Mouse (Mus musculus) stomach, postnatal 0 days (tissue): Measurements from ENCODE around the gene Klhl40. TPM values are rescaled to one million over a fixed set of nuclear protein-coding genes. Genes with fewer than 3 reads are reported as not detected.
A peak's percentile ranks its signal among the peaks of the same experiment; 100 is the strongest.

Source experiments
- ATAC-seq: fragments of 200-750 bp; cut with Nextera tagmentation; 2 replicates; pipeline ENCODE4 v1.8.0; 2017; ENCODE audit not compliant: low FRiP score, low TSS enrichment
- DNase-seq: peaks from one replicate; pipeline ENCODE4 v3.0.0-alpha.2; 2016; ENCODE audit warnings: low spot score
- H3K27ac ChIP-seq: fragments of 300-500 bp; sonication (generic); replicated peaks from 2 replicates; pipeline ENCODE4 v1.5.1; 2014; ENCODE audit warnings: mild to moderate bottlenecking, control low read depth
- H3K27me3 ChIP-seq: fragments of 300-500 bp; sonication (generic); 2 replicates; pipeline ENCODE4 v1.6.1; 2014; ENCODE audit warnings: low read length; ENCODE audit not compliant: control insufficient read depth, insufficient read depth
- H3K36me3 ChIP-seq: fragments of 300-500 bp; sonication (generic); 2 replicates; pipeline ENCODE4 v1.6.1; 2014; ENCODE audit warnings: low read length, mixed read lengths; ENCODE audit not compliant: control insufficient read depth, insufficient read depth
- H3K4me1 ChIP-seq: fragments of 300-500 bp; sonication (generic); replicated peaks from 2 replicates; pipeline ENCODE4 v1.6.1; 2014; ENCODE audit warnings: antibody characterized with exemption; ENCODE audit not compliant: control insufficient read depth, insufficient read depth
- H3K4me2 ChIP-seq: fragments of 300-500 bp; sonication (generic); replicated peaks from 2 replicates; pipeline ENCODE4 v1.6.1; 2014; ENCODE audit warnings: low read depth, mild to moderate bottlenecking, control low read depth, moderate library complexity
- H3K4me3 ChIP-seq: fragments of 300-500 bp; sonication (generic); 2 replicates; pipeline ENCODE4 v1.5.1; 2014; ENCODE audit warnings: low read depth, low read length, control low read depth
- H3K9ac ChIP-seq: fragments of 300-500 bp; sonication (generic); 2 replicates; pipeline ENCODE4 v1.6.1; 2014; ENCODE audit warnings: mild to moderate bottlenecking, low read length, control low read depth, mixed read lengths
- H3K9me3 ChIP-seq: fragments of 300-500 bp; sonication (generic); 2 replicates; pipeline ENCODE4 v1.6.1; 2016; ENCODE audit warnings: low read length; ENCODE audit not compliant: control insufficient read depth
- CTCF ChIP-seq: IDR thresholded peaks from 2 replicates; pipeline ENCODE4 v1.5.1; 2016; ENCODE audit warnings: antibody characterized with exemption, low read depth, mild to moderate bottlenecking, moderate library complexity
- EP300 ChIP-seq: optimal IDR thresholded peaks from 2 replicates; pipeline ENCODE3; 2016; ENCODE audit warnings: antibody characterized with exemption
- WGBS: fragments of 180-500 bp; shearing (Covaris S2); extraction: QIAGEN DNeasy Blood & Tissue Kit; methylation state at CpG from one replicate; pipeline ENCODE4 v1.1.7; 2014; 5-methylcytosine and 5-hydroxymethylcytosine counted together
- polyA plus RNA-seq: library from polyadenylated mRNA; unstranded; fragments of >200 nt; fragmentation: Nextera tagmentation; extraction: Ambion mirVana; gene quantifications from 2 replicates; pipeline ENCODE4 v1.2.1, GENCODE M21; 2015

The Klhl40 gene
- polyA plus RNA-seq, 1 experiment from 2014 or later: 0.42 TPM

DNA sequence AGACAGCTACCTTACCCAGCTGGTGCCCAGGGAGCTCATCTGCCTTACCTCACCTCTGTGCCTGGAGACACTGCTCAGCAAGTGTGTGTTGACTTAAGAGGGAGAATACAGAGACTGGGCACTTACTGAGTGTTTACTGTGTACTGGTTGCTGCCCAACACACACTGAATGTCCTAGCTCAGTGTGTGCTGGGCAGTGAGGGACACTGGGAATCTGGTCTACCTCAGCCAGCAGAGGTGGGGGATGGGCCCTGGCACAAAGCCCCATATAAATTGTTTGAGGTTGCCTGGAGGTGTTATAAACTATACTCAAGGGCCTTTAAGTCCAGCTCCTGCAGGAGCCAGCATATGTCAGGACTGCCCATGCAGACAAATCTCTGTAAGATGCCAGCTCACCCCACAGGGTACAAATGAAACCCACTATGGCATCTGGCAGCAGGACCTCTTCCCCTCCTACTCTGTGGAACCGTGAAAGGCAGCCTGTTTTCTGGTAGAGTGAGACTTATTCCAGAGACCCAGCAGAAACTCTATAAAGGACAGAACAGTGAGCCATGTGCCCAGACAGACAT is 17.6 kb downstream of the Klhl40 start:
- no peaks in the 10 kb centered on the region for H3K9me3 ChIP-seq
- H3K27me3 ChIP-seq: no peaks in the 10 kb centered on the region
- DNase-seq: no peak
- 0 out of 2 replicates have a peak, but pooled peaks cover 2% of the 10 kb centered on the region for H3K4me1 ChIP-seq
- H3K4me3 ChIP-seq: no peak overlapping the region
- no peak overlapping the region for H3K9ac ChIP-seq
- H3K4me2 ChIP-seq: no peak overlapping the region
- no peak for TF ChIP-seq CTCF
- TF ChIP-seq EP300: no peak
- H3K27ac ChIP-seq: no peak overlapping the region; the same call in 1 of the 2 replicates
- ATAC-seq: peak; percentile 36; the same call in 1 of the 2 replicates
- 54% methylated on average over 1 of the region's 1 CpGs for WGBS
- H3K36me3 ChIP-seq: no peaks in the 10 kb centered on the region

DNA sequence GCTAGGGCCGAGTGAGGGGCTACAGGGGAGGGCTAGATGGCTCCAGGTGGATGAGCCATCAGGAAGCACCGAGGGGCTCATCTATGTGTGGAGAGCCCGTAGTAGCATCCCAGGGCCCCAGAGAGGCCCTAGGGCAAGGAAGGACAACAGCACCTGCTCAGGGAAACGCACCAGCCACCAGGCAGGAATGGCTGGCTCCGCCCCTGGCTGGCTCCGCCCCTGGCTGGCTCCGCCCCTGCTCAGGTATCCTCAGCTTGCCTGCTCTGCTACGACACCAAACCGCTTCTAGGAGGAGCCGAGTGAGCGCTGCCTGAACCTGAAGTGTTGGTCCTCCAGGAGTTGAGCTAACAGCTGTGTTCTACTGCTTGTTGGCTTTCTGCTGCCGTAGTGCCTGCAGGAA is 20.3 kb downstream of the Klhl40 start:
- Histone ChIP-seq H3K9ac (no peak overlapping the region), H3K9me3 (no peaks in the 10 kb centered on the region), H3K4me1 (0 out of 2 replicates have a peak, but pooled peaks cover 2% of the 10 kb centered on the region), H3K27ac (no peak overlapping the region), H3K4me3 (no peak overlapping the region), H3K27me3 (no peaks in the 10 kb centered on the region), H3K36me3 (no peaks in the 10 kb centered on the region), H3K4me2 (no peak overlapping the region)
- WGBS: 8% methylated on average over 12 of the region's 12 CpGs
- no peak for TF ChIP-seq CTCF
- no peak for TF ChIP-seq EP300
- DNase-seq (peak; percentile 91), ATAC-seq (peak; percentile 75)

DNA sequence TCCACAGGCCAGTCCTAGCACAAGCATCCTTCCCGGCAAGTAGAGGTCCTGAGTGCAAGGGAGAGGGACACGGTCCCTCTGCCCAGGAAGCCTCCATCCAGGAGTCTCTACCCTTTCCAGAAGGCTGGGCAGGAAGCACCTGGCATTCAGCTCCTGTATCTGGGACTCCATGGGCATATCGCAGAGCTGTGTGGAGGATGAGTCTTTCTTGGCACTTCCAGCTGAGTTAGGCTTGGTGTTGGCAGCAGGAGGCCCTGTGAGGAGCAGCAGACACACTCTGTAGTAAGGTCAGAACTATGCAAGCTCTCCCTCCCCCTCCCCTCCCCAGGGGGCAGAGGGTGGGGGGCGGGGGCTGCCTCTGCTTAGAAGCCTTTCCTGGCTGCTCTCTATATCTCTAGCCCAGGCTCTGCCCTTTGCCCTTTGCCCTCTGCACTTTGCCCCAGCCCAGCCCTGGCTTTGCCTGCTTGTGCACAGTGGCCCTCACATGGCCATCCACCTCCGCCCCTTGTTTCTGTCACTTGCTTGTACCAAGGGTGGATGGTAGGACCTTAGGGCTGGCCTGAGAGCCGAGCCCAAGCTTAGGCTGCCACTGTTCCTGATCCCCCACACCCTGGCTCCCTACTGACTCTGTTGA is 21.6 kb downstream of the Klhl40 start:
- H3K4me2 ChIP-seq: no peak overlapping the region
- no peaks in the 10 kb centered on the region for H3K27me3 ChIP-seq
- 40% methylated on average over 6 of the region's 6 CpGs for WGBS
- H3K9me3 ChIP-seq: no peaks in the 10 kb centered on the region
- H3K27ac ChIP-seq: no peak overlapping the region
- no peaks in the 10 kb centered on the region for H3K36me3 ChIP-seq
- H3K4me3 ChIP-seq: no peak overlapping the region
- 0 out of 2 replicates have a peak, but pooled peaks cover 2% of the 10 kb centered on the region for H3K4me1 ChIP-seq
- no peak for ATAC-seq
- no peak overlapping the region for H3K9ac ChIP-seq
- TF ChIP-seq EP300 (no peak), CTCF (no peak)
- DNase-seq: no peak

DNA sequence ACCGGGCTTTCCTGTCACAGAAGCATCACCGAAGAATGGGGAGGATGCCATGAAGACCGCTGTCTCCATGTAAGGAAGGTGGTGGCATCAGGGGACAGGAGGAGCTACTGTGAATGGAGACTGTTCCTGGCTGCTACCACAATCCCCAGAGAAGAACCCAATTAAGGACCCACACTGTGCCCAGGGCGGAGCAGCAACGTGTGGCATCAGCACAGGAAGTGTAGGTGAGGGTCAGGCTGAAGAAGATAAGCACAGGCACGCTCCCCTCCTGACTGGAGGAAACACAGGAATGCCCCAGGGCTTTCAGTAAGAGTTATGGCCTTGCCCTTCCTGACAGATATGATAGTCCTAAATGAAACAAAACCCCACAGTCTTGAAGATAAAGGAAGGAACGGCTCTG is 25.3 kb downstream of the Klhl40 start:
- no peak for DNase-seq
- ATAC-seq: no peak
- Histone ChIP-seq H3K4me2 (no peak overlapping the region), H3K36me3 (no peaks in the 10 kb centered on the region), H3K27ac (no peak overlapping the region), H3K4me1 (0 out of 2 replicates have a peak, but pooled peaks cover 2% of the 10 kb centered on the region), H3K9me3 (no peaks in the 10 kb centered on the region), H3K27me3 (no peaks in the 10 kb centered on the region), H3K4me3 (no peak overlapping the region), H3K9ac (no peak overlapping the region)
- 51% methylated on average over 7 of the region's 7 CpGs for WGBS
- TF ChIP-seq CTCF (no peak), EP300 (no peak)

DNA sequence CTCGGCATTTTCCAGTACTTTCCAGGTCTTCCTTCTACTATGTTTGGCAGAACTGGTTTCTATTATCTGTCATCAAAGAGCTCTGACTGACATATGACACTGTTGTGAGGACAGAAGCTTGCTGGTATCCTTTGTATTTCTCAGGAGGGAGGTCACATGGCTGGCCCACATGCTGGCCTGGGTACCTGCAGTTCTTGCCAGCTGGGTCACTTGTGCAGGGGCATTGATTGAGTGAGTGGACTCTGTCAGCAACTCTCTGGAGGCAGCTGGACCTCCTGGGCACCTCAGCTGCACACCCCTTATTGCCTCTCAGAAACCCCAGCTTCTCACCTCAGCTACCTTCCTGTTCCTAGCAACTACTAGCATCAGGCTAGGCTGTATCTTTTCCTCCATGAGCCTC is 30.1 kb downstream of the Klhl40 start:
- H3K4me1 ChIP-seq: no peaks in the 10 kb centered on the region
- no peak overlapping the region for H3K4me3 ChIP-seq
- H3K4me2 ChIP-seq: no peak overlapping the region
- DNase-seq (no peak), ATAC-seq (no peak)
- no peak overlapping the region for H3K9ac ChIP-seq
- WGBS: 52% methylated on average over 1 of the region's 1 CpGs
- H3K9me3 ChIP-seq: no peaks in the 10 kb centered on the region
- no peak overlapping the region for H3K27ac ChIP-seq
- H3K27me3 ChIP-seq: no peaks in the 10 kb centered on the region
- H3K36me3 ChIP-seq: no peaks in the 10 kb centered on the region
- TF ChIP-seq CTCF (no peak), EP300 (no peak)

DNA sequence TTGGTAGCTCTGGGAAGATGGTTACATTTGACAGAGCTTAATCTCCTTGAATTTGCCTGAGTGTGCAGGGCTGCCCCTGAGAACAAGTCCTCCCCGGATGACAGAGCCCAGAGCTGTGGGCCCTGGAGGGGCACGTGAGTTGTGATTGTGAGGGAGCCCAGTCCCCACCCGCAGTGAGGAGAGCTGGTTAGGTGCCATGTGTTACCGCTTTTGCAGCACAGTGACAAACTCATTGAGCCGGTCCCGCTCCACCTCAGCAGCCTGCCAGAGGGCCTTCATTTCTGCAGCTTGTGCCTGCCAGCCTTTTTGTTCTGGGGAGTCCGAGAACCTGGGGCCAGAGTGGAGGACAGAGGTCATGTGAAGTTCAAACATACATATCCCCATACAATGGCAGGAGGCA is 30.5 kb downstream of the Klhl40 start:
- H3K9ac ChIP-seq: no peak overlapping the region
- H3K27me3 ChIP-seq: no peaks in the 10 kb centered on the region
- WGBS: 47% methylated on average over 7 of the region's 7 CpGs
- H3K4me3 ChIP-seq: no peak overlapping the region
- no peaks in the 10 kb centered on the region for H3K4me1 ChIP-seq
- no peaks in the 10 kb centered on the region for H3K36me3 ChIP-seq
- no peak overlapping the region for H3K27ac ChIP-seq
- ATAC-seq (no peak), DNase-seq (no peak)
- H3K9me3 ChIP-seq: no peaks in the 10 kb centered on the region
- TF ChIP-seq CTCF (no peak), EP300 (no peak)
- H3K4me2 ChIP-seq: no peak overlapping the region
